Mouse (Mus musculus): ENCODE results near the gene Phgdh. TPM values are rescaled to one million over a fixed set of nuclear protein-coding genes. Genes with fewer than 3 reads are reported as not detected.
A peak's percentile ranks its signal among the peaks of the same experiment; 100 is the strongest.

Gene Phgdh
- polyA plus RNA-seq, 1 experiment from 2014 or later: 188 TPM

- Histone ChIP-seq H3K27ac (replicated peaks) (peak within 1 kb of the TSS; percentile 49; the same call in 1 of the 2 replicates), H3K4me1 (replicated peaks) (no peaks in the 10 kb centered on the region), H3K36me3 (no peaks in the 10 kb centered on the region), H3K4me3 (peak within 1 kb of the TSS; percentile 16), H3K27me3 (no peaks in the 10 kb centered on the region), H3K9me3 (no peaks in the 10 kb centered on the region), H3K9ac (no peak within 1 kb of the TSS), H3K4me2 (peak within 1 kb of the TSS; percentile 30)
- ATAC-seq (ENCODE audit: low FRiP score, low read depth): peak; percentile 61
- WGBS: 66% methylated on average over 14 of the region's 14 CpGs
Observed at GRCm38 (mm10) chr3:98280204-98280932, 59.4 kb downstream of the Phgdh start, which contains the start of gene Hmgcs2. Gene Hmgcs2, plus strand, starts transcription at chr3:98280435.

GRCm38 (mm10) chr3:98279682-98280081 lies 60.1 kb downstream of the Phgdh start:
- Histone ChIP-seq H3K4me3 (no peak overlapping the region), H3K9ac (no peak overlapping the region), H3K4me2 (no peak overlapping the region), H3K4me1 (replicated peaks) (no peaks in the 10 kb centered on the region), H3K27me3 (no peaks in the 10 kb centered on the region), H3K36me3 (no peaks in the 10 kb centered on the region), H3K27ac (replicated peaks) (no peak overlapping the region), H3K9me3 (no peaks in the 10 kb centered on the region)
- 81% methylated on average over 4 of the region's 4 CpGs for WGBS
- no peak for ATAC-seq (ENCODE audit: low FRiP score, low read depth)

- no peak overlapping the region for H3K9ac ChIP-seq
- ATAC-seq (ENCODE audit: low FRiP score, low read depth): no peak
- H3K4me3 ChIP-seq: no peak overlapping the region
- H3K27me3 ChIP-seq: no peaks in the 10 kb centered on the region
- 57% methylated on average over 11 of the region's 11 CpGs for WGBS
- H3K36me3 ChIP-seq: no peaks in the 10 kb centered on the region
- no peak overlapping the region for H3K27ac ChIP-seq (replicated peaks)
- no peak overlapping the region for H3K4me2 ChIP-seq
- no peaks in the 10 kb centered on the region for H3K4me1 ChIP-seq (replicated peaks)
- no peaks in the 10 kb centered on the region for H3K9me3 ChIP-seq
Observed at GRCm38 (mm10) chr3:98273623-98274398, 66.0 kb downstream of the Phgdh start.

- Histone ChIP-seq H3K36me3 (no peaks in the 10 kb centered on the region), H3K4me3 (no peak overlapping the region), H3K4me2 (no peak overlapping the region), H3K27me3 (no peaks in the 10 kb centered on the region), H3K9me3 (no peaks in the 10 kb centered on the region), H3K4me1 (replicated peaks) (peaks cover 8% of the 10 kb centered on the region), H3K27ac (replicated peaks) (peak overlapping the region; percentile 30; the same call in 1 of the 2 replicates), H3K9ac (no peak overlapping the region)
- no peak for ATAC-seq (ENCODE audit: low FRiP score, low read depth)
- 11% methylated on average over 6 of the region's 6 CpGs for WGBS
Observed at GRCm38 (mm10) chr3:98267249-98267651, 72.5 kb downstream of the Phgdh start.

Other genes starting within 250 kb of the Phgdh start
- not detected in 2 replicates for gene Adam30, start 179.4 kb downstream of the Phgdh start, polyA plus RNA-seq (2015; fragmentation: Nextera tagmentation; extraction: Ambion mirVana)
- gene Reg4, start 117.8 kb downstream of the Phgdh start, polyA plus RNA-seq (2015; fragmentation: Nextera tagmentation; extraction: Ambion mirVana): not detected in 2 replicates
- 21.1 and 22.7 TPM in 2 replicates for gene Hmgcs2, start 59.6 kb downstream of the Phgdh start, polyA plus RNA-seq (2015; fragmentation: Nextera tagmentation; extraction: Ambion mirVana)
- gene Zfp697, start 42.5 kb upstream of the Phgdh start, polyA plus RNA-seq (2015; fragmentation: Nextera tagmentation; extraction: Ambion mirVana): 14.7 and 17.3 TPM in 2 replicates
- not detected in 2 replicates for gene Gm4450, start 117.1 kb upstream of the Phgdh start, polyA plus RNA-seq (2015; fragmentation: Nextera tagmentation; extraction: Ambion mirVana)
- not detected in 2 replicates for gene Hsd3b4, start 170.5 kb upstream of the Phgdh start, polyA plus RNA-seq (2015; fragmentation: Nextera tagmentation; extraction: Ambion mirVana)
- gene Gm10681, start 248.8 kb upstream of the Phgdh start, polyA plus RNA-seq (2015; fragmentation: Nextera tagmentation; extraction: Ambion mirVana): not detected in 2 replicates